Mouse (Mus musculus): ENCODE results near the gene Klhl18. TPM values are rescaled to one million over a fixed set of nuclear protein-coding genes. Genes with fewer than 3 reads are reported as not detected.
"Not testable (repeated sequence)": the region's sequence is repeated elsewhere in the genome, so short reads cannot be mapped to it uniquely, and the experiment has no call there.

Klhl18 gene
- polyA plus RNA-seq, 1 experiment from 2014 or later = 22.4 TPM

DNA sequence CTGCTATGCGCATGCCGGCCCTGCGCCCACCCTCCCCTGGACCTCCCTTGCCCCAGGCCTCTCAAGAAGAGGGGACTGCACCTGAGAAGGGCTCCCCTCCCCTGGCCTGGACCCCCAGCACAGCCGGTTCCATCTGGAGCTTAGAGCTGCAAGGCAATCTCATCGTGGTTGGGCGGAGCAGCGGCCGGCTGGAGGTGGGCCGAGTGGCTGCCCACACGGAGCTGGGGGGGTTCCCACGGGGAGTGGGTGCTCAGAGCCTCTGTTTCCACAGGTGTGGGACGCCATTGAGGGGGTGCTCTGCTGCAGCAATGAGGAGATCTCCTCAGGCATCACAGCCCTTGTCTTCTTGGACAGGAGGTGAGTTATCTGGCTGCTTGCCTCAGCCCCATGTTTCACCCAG is 95.2 kb downstream of the Klhl18 start:
- H3K9me3 ChIP-seq (replicated peaks) = no peaks in the 10 kb centered on the region
- no peak overlapping the region for H3K4me3 ChIP-seq (replicated peaks)
- WGBS = 83% methylated on average over 12 of the region's 12 CpGs
- H3K9ac ChIP-seq (replicated peaks) = no peak overlapping the region
- H3K27ac ChIP-seq (replicated peaks) = no peak overlapping the region
- no peaks in the 10 kb centered on the region for H3K27me3 ChIP-seq (replicated peaks)
- no peak for ATAC-seq (ENCODE audit: low FRiP score)
- H3K36me3 ChIP-seq = peaks cover 92% of the 10 kb centered on the region
- no peaks in the 10 kb centered on the region for H3K4me1 ChIP-seq
- no peak overlapping the region for H3K4me2 ChIP-seq

DNA sequence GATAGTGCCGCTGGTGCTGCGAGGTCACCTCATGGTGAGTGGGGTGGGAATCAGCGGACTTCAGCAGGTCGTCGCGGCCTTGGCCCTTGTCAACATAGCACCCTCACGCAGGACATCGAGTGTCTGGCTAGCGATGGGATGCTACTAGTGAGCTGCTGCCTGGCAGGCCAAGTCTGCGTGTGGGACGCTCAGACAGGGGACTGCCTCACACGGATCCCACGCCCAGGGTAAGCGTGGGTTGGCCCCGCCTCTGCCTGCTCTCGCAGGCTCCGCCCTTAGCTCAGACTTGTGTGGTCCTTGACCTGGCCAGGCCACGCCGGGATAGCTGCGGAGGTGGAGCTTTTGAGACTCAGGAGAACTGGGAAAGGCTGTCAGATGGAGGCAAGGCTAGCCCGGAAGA is 95.8 kb downstream of the Klhl18 start:
- Histone ChIP-seq H3K36me3 (peaks cover 91% of the 10 kb centered on the region), H3K27me3 (replicated peaks) (no peaks in the 10 kb centered on the region), H3K9ac (replicated peaks) (no peak overlapping the region), H3K4me3 (replicated peaks) (no peak overlapping the region), H3K9me3 (replicated peaks) (no peaks in the 10 kb centered on the region), H3K4me1 (no peaks in the 10 kb centered on the region), H3K27ac (replicated peaks) (no peak overlapping the region), H3K4me2 (no peak overlapping the region)
- 46% methylated on average over 21 of the region's 21 CpGs for WGBS
- no peak for ATAC-seq (ENCODE audit: low FRiP score)

DNA sequence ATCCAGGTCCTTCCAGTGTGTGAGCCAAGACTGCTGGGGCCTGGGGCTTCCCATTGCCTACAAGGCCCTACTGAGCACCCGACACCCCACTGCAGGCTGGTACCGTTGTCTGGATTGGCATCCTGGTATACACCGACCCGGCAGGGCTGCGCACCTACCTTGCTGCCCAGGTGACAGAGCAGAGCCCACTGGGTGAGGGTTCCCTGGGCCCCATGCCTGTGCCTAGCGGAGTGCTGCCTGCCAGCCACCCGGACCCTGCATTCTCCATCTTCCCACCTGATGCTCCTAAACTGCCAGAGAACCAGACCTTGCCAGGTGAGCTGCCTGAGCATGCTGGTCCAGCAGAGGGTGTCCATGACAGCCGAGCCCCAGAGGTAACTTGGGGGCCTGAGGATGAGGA is 97.1 kb downstream of the Klhl18 start:
- Histone ChIP-seq H3K9me3 (replicated peaks) (no peaks in the 10 kb centered on the region), H3K36me3 (peaks cover 82% of the 10 kb centered on the region), H3K4me2 (no peak overlapping the region), H3K27me3 (replicated peaks) (no peaks in the 10 kb centered on the region), H3K4me3 (replicated peaks) (no peak overlapping the region), H3K9ac (replicated peaks) (no peak overlapping the region), H3K27ac (replicated peaks) (no peak overlapping the region), H3K4me1 (no peaks in the 10 kb centered on the region)
- ATAC-seq (ENCODE audit: low FRiP score) = no peak
- WGBS = 97% methylated on average over 8 of the region's 8 CpGs

DNA sequence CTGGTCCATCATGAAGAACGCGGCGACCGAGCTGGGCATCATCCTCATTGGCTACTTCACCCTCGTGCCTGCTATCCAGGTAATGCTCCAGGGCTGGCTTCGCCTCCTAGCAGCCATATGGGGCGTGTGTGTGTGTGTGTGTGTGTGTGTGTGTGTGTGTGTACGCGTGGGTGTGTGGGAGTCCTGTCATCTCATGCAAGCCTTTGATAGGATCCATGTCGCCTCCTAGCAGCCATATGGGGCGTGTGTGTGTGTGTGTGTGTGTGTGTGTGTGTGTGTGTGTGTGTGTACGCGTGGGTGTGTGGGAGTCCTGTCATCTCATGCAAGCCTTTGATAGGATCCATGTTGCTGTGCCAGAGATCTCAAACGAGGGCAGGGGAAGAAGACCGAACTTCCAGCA is 98.8 kb downstream of the Klhl18 start:
- not testable (repeated sequence) for H3K27me3 ChIP-seq (replicated peaks); H3K9ac ChIP-seq (replicated peaks); H3K4me3 ChIP-seq (replicated peaks); H3K4me2 ChIP-seq; H3K9me3 ChIP-seq (replicated peaks); ATAC-seq (ENCODE audit: low FRiP score); H3K4me1 ChIP-seq; H3K27ac ChIP-seq (replicated peaks)
- WGBS = 90% methylated on average over 15 of the region's 15 CpGs
- H3K36me3 ChIP-seq = peaks cover 82% of the 10 kb centered on the region

Other genes starting within 250 kb of the Klhl18 start
- gene Cspg5, start 232.9 kb downstream of the Klhl18 start, polyA plus RNA-seq (2015; fragmentation: Nextera tagmentation; extraction: Ambion mirVana) = 145 and 180 TPM in 2 replicates
- 38.0 and 41.0 TPM in 2 replicates for gene Elp6, start 171.5 kb downstream of the Klhl18 start, polyA plus RNA-seq (2015; fragmentation: Nextera tagmentation; extraction: Ambion mirVana)
- 55.1 and 57.3 TPM in 2 replicates for gene Scap, start 143.4 kb downstream of the Klhl18 start, polyA plus RNA-seq (2015; fragmentation: Nextera tagmentation; extraction: Ambion mirVana)
- gene Ptpn23, start 68.5 kb downstream of the Klhl18 start, polyA plus RNA-seq (2015; fragmentation: Nextera tagmentation; extraction: Ambion mirVana) = 24.6 and 25.8 TPM in 2 replicates
- 1.9 and 3.3 TPM in 2 replicates for gene Ngp, start 56.9 kb downstream of the Klhl18 start, polyA plus RNA-seq (2015; fragmentation: Nextera tagmentation; extraction: Ambion mirVana)
- 3.4 and 4.7 TPM in 2 replicates for gene Kif9, start 264 bp upstream of the Klhl18 start, polyA plus RNA-seq (2015; fragmentation: Nextera tagmentation; extraction: Ambion mirVana)
- 29.9 and 32.4 TPM in 2 replicates for gene Setd2, start 55.9 kb upstream of the Klhl18 start, polyA plus RNA-seq (2015; fragmentation: Nextera tagmentation; extraction: Ambion mirVana)
- 24.9 and 26.0 TPM in 2 replicates for gene Nradd, start 147.8 kb upstream of the Klhl18 start, polyA plus RNA-seq (2015; fragmentation: Nextera tagmentation; extraction: Ambion mirVana)
- gene Nbeal2, start 177.5 kb upstream of the Klhl18 start, polyA plus RNA-seq (2015; fragmentation: Nextera tagmentation; extraction: Ambion mirVana) = 3.1 and 5.9 TPM in 2 replicates
- gene Ccdc12, start 179.8 kb upstream of the Klhl18 start, polyA plus RNA-seq (2015; fragmentation: Nextera tagmentation; extraction: Ambion mirVana) = 96.3 and 112 TPM in 2 replicates

All from neural tube, embryonic 15.5 days (tissue).